Mouse (Mus musculus): ENCODE results near the gene Pdk3. TPM values are rescaled to one million over a fixed set of nuclear protein-coding genes. Genes with fewer than 3 reads are reported as not detected.

The Pdk3 gene
- 10 to 100 TPM; 24.4 to 26.2 TPM for total RNA-seq (2021)
- long read RNA-seq, experiment 1, transcript Pdk3-201 (12 exons, 2,115 nt) = major isoform, 27 of 31 reads
- long read RNA-seq, experiment 1, partial matches to known transcripts = 2 of 31 reads
- long read RNA-seq, experiment 1, other reads (novel, unspliced or antisense) = 2 of 31 reads
- long read RNA-seq, experiment 2, transcript Pdk3-201 (12 exons, 2,115 nt) = major isoform, 37 of 37 reads
- long read RNA-seq, experiment 2, partial matches to known transcripts = 0 of 37 reads
- long read RNA-seq, experiment 2, other reads (novel, unspliced or antisense) = 0 of 37 reads

DNA sequence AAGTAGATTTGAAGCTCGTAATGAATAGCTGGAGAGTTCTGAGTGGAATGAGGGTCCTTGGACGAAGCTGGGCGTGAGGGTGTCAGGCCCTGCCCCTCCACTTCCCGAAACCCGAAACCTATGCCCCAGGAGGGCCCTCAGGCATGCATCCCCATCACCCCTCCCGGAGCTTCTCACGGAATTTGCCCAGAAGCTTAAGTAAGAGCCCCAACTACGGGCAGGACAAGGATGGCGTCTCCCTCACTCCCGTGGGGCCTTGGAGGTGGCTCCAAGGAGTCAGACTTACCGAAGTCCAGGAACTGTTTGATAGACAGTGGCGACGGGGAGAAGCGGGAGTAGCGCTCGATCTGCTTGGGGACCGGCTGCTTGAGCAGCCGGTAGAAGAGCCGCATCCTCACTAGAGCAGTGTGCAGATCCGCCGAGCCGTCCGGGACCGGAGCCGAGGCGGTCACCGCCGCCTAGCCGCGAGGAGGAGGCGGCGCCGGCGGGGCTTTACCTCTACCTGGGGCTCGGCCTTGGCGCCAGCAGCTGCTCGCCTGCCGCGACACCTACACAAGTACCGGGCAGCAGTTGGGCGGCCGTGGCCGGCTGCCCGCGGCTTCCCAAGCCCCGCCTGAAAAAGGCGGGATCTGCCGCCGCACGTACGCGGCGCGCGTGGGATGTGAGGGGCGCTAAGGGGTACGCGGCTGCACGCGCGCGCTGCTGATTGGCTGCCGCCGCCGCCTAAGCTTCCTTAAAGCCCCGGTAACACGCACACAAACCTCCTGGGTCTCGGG lies at the start of gene Pdk3:
Gene Pdk3 (minus strand): TSS at position 641 of the 776 bp plus-strand sequence.
- peak; percentile 29 to 39 for DNase-seq (ENCODE audit: low spot score in 2 of 2)

DNA sequence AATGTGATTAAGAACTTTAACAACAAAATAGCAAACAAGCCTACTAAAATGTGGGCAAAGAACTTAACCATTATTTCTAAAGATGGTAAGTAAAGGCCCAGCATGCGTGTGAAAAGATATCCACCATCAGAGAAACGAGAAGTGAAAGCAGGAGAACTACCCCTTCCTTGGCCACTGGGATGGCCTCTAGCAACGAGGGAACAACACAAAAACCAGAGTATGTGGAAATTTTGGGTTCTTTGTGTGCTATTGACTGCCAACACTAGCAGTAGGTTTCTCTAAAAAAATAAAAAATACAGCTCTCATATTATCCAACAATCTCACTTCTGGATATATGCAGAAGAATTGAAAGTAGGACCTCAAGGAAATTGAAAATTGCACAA lies 45.6 kb upstream of the Pdk3 start:
- no peak for DNase-seq (ENCODE audit: low spot score in 2 of 2)

DNA sequence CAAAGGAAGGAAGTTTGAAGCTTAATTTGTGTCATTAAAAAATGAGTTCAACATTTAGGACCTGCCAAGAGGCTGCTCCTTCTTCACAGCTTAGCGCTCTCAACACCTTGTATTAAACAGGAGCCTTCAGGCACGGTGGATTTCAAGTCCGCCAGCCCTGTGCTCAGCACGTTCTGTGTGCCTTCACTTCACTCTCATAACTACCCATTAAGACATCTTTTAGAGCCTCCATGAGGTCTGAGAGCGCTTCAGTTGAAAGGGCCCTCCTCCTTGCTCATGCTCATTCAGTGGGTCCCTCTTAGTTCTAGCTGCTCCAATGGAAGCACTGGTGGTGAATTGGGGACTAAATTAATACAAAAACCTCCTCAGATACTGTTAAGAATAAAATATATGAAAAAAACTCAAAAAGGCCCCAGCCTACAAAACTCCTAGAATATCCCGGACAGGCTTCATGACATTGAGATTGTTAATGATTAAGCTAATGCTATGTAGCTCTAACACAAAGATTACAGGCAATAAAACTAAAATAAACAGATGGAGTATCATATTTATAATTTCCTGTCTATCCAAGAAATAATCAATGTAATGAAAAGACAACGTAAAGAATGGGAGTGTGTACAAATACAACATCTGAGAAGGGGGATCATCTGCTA lies 45.1 kb upstream of the Pdk3 start:
- no peak for DNase-seq (ENCODE audit: low spot score in 2 of 2)

DNA sequence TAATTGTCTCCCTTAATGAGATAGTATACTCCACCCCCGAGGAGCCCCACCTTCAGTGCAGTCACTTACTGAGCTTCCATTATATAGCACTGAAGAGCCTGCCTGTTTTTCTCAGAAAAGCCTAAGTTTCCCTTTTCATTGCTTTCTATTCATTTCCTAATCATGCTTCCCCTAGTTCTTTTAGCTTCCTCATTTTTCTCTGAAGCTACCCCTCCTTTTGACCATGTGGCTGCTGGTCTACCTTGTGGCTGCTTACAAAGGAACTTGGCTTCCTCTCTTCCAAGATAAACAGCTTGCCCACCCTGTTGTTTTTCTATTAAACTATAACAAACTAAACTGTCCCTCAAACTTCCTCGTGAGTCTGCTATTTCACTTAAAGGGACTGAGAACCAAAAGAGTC lies 31.4 kb upstream of the Pdk3 start:
- DNase-seq (ENCODE audit: low spot score in 2 of 2) = no peak

DNA sequence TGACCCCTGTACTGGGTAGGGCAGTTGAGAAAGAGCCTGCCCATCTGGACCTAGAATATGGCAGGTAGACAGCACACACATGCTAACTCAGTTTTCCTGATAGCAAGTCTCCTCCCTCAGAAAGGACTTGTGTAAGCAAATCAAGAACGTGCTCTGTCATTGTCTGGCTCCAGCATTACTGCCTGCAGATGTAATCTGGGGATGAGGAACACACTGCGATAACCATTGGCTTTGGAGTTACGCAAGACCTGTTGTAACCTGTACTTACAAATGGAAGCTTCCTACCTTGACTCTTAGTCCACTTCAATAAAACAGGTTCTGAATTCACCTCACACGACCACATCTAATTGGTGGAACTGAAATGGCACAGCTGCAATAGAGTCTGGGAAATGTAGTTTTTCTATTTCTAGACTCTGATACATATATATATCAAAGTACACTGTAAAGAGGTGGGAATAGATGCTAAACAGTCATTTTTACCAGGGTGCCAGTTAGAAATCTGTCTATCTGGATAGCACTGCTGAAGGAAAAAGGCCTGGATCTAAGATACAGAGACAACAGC lies 30.6 kb upstream of the Pdk3 start:
- DNase-seq (ENCODE audit: low spot score in 2 of 2) = no peak

DNA sequence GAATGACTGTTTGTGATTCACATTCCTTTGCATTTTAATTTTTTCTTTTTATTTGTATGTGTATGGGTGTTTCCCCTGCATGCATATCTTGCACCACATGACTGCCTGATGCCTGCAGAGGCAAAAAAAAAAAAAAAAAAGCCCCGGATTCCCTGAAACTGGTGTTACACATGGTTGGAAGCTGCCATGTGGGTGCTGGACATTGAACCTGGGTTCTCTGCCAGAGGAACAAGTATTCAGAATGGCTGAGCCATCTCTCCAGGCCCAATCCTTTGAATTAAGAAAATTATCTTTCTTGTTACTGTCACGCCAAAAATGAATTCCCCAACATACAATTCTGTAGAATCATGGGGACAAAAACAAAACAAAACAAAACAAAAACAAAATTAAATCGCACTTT lies 25.8 kb upstream of the Pdk3 start:
- no peak for DNase-seq (ENCODE audit: low spot score in 2 of 2)

DNA sequence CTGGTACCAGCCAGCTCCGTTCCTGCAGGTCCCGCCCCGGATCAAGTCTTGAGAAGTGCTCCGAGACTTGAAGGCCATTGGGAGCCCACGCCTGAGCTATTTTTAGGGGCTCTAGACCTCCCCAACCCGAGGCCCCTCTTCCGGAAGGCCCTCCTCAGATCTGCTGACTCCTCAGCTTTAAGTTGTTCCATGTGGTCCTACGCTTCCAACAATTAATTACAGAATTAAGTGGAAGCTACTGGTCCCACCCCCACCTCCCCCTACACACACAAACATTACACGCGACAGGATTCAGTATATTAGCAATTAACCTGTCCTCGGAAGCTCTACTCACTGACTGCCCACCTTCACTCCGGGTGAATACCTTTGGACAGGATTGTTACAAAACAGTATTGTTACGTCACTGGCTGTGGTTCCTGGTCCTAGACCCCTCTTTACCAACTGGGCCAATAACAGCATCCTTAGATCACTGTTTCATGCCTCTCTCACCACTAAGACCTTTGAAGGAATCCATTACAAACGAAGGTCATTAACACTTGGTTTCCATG lies 410 bp upstream of the Pdk3 start:
- DNase-seq (ENCODE audit: low spot score in 2 of 2) = no peak

DNA sequence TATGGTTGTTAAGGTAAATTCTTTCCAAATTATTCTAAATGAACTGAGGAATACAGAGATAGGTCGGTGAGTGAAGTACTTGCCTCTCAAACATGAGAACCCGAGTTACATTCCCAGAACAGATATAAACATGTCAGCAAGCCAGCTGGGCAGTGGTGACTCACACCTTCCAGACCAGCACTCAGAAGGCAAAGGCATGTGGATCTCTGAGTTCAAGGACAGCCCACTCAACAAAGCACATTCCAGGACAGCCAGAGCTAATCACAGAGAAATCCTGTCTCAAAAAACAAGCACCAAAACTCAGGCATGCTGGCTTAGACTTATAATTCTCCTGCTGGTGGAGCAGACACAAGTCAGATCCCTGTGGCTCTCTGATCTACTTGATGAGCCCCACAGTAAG lies 6.2 kb downstream of the Pdk3 start:
- no peak for DNase-seq (ENCODE audit: low spot score in 2 of 2)

DNA sequence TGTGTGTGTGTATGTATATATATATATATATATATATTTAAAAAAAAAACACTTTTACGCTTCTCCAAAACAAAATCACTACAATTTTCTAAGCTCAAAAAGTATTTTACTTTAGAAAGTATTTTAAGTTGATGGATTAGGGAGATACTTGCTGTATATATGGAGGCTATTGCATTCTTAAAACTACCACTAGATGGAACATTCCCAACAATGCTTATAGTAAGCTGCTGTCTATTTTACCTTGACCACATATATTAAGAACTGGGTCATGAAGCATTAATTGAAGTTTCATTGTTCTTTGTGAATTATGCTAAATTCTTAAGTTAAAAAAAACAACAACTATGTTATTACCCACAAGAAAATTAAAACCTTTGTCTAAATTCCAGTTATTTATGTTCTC lies 24.0 kb downstream of the Pdk3 start:
- no peak for DNase-seq (ENCODE audit: low spot score in 2 of 2)

DNA sequence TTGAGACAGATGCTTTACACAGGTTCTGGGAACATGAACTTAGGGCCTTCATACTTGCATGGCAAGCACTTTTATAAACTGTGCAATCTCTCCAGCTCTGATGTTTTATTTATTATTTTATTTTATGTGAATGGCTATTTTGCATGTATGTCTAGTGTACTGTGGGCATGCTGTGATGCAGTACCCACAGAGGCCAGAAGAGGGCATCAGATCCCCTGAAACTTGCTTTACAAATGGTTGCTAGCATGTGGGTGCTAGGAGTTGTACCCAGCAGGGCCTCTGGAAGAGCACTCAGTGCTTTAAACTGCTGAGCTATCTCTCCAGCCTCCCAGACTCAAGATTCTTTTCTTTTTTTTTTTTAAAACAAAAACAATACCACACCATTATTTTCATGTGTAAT lies 38.8 kb downstream of the Pdk3 start:
- peak in 1 of 2 experiments; percentile 5 for DNase-seq (ENCODE audit: low spot score in 2 of 2)

DNA sequence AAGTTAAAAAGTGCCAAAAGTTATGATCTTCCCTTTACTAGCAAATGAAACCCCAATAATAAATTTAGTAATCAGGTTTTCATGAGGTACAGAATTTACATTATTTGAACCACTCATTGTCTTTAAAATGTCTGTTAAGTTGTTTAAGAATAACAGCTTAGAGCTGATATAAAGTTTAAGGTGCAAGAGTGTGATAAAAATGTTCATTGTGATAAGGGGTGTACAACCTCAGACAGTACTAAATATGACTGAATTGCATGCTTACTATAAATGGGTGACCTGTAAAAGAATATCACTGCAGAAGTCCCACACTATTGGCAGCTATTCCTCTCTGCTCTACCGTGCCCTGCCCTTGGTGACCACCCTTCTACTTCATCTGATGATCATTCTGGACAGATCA lies 42.4 kb downstream of the Pdk3 start:
- DNase-seq (ENCODE audit: low spot score in 2 of 2) = no peak

DNA sequence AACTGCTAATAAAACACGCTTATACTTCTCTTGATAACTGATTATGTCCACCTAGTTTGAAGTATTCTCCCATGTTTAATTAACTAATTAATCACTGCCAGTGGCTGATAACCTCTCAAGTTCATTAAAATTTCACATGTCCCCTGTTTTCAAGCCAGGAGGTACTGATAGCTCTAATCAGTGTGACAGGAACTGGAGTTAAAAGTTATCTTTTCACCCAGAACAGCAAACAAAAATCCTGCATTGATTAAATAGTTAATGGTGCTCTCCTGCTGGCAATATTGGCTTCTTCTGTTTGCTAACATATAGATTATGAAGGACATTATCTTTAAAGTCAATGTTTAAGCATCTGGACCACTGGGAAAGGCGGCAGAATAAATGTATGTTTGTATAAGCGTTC lies 71.2 kb downstream of the Pdk3 start:
- no peak for DNase-seq (ENCODE audit: low spot score in 2 of 2)

DNA sequence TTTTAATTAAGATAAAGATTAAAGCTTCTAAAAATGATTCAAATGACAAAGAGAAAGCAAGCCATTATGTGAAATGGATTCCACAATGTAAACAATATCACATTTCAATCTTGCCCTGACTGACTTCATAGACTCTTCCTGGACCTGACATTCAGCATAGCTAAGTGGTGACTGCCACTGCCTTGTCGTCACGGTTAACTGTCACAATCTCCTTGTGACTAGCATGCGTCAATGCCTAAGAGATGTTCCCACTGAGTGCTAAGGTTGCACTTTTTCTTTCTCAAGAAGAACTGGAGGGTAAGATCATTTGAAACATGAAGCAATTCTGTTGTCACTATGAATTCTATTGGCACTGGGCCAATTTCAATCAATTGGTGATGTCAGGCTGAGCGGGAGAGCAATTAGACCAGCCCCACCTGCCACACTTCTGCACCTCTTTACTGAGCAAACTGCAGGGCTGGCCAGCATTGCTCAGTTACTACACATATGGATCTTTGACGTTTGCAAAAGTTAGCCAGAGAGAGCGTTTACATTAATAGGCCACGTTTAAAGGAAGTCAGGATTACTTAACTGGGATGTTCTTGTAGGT lies 75.0 kb downstream of the Pdk3 start:
- no peak for DNase-seq (ENCODE audit: low spot score in 2 of 2)

DNA sequence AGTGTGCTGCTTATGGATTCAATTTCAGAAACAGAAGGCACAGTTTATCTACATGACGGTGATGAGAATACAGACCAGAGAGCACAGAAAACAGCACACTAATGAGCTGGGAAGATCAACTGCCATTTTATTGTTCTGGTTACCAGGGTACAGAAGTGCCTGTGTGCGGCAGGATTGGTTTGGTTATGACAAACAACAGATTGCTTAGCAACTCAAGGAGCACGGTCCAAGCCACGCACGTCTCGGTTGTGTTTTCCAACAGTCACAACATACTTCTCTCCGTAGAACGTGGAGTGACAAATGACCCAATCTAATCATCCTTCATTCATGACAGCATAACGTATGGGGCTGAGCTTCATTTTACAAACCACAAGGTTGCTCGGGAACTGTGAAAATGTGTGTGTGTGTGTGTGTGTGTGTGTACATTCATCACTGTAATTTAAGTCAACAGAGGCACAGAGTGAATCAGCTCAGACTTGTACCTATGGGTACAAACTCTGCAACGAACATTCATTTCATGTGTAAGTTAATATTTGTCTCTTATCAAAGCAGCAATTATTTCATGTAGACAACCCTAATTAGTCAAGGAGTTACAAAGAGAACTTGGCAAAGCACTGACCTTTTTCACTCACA lies 76.7 kb downstream of the Pdk3 start:
- DNase-seq (ENCODE audit: low spot score in 2 of 2) = no peak

DNA sequence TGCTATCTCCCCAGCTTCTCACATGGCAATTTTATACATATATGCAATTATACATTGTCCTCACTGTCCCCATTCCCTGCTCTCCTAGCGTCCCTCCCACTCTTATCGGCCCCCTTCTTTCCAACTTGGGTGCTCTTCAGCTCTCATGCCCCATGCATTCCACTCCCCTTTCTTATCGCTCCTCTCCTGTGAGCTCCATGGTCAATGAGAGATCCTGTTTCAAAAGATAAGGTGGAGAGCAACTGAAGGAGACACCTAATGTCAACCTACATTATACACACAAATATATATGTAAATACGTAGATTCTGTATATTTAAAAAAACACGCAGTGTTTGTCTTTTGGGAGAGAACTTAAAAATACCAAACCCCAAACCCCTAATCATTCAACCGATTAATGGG lies 81.4 kb downstream of the Pdk3 start:
- DNase-seq (ENCODE audit: low spot score in 2 of 2) = no peak

DNA sequence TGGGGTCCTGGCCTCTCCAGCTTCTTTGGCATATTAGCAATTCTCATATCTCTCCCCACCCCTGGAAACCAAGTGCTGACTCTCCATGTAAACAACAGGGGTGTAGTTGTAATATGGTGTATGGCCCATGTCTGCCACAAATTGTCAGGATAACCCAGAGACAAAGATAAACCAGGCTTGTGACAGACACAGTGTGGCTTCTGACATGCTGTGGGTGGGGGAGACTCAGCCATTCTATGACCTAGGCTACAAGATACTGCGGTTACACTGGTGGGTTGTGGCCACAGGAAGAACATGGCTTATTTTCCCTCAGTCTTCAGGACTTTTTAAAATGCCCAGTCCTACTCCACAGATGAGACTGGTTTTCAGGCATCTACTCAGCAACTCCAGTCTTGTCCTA lies 82.8 kb downstream of the Pdk3 start:
- no peak for DNase-seq (ENCODE audit: low spot score in 2 of 2)

DNA sequence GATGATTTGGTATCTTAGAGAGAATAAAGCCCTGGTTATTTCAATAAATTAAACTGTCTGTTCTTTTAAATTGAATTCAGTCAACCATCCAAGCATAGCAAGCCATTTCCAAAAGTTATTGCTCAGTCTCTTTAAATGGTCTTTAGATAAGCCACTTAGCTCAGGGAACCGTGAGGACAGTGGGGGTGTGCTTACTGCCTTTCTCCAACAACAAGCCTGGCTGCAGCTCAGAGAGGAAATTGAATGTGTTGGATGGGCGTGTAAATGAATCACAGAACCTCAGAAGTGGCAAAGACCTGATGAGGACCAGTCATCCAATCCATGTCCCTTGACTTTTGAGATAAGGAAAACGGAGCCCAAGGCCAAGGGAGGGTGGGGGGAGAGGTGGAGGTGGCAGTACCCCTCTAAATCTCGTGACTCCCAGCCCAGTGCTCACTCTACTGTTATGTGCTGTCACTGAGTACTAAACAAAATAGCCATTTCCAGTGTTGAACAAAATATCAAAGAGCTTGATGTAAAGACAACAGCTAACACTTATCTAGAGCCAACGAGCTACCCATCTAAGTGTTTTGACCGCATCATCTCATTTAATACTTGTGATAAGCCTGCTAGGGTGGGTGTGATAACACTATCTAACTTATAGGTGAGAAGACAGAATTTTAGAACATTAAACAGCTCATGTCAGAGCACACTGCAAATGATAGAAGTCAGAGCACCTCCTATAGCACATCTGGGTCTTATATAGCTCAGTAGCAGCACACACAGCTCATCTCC lies 98.8 kb downstream of the Pdk3 start:
- DNase-seq (ENCODE audit: low spot score in 2 of 2) = no peak

DNA sequence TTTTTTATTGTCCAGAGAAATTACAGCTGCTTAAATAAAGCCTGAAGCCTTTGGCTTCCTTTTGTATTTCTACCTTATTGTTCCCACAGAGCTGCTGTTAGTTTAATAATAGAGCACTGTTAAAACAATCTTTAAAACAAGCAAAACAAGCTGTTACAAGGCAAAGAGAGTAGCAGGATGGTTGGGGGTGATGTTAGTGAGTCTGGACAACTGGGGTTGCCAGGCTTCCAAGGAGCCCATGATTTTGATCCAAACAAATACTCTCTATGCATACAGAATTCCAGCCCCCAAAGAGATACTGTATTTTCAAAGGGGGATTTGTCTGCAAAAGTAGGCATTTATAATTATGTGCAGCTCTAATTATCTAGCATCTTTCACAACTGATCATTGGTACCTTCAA lies 99.6 kb downstream of the Pdk3 start:
- no peak for DNase-seq (ENCODE audit: low spot score in 2 of 2)

DNA sequence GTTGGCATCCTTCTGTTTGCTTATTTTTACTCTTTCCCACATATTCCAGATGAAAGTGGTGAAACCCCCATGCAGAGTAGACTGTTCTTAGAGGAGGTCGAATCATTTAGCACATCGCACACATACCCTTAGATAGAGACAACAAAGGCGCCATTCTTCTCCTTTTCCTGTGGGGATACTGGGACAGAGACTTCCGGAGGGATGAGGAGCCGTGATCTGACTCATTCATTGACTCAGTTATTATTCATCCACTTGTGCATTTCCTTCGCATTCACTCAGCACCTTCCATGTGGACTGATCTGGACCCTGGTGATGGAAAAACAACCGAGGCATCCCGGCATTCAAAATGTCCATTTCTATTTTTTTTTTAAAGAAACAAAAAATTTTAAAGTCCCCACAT lies 101.1 kb downstream of the Pdk3 start:
- DNase-seq (ENCODE audit: low spot score in 2 of 2) = no peak

DNA sequence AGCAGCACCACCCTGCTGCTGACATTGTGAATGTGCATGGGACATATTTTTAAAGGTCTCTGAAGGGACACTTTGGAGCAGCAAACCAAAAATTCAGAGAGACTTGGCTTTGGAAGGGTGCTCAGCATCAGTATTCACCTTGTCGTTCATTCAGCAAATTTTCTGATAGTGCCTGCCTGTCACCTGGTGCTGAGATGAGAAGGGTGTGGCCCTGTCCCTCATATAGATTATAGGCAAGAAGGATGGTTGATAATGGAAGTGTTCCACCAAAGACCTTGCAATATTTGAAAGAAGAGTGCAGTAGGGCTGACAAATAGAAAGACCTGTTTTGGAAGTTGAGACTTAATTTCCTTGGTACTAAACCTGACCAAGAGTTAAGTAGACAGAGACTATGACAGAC lies 102.5 kb downstream of the Pdk3 start:
- DNase-seq (ENCODE audit: low spot score in 2 of 2) = no peak

Measured in adrenal gland, postnatal 4 days (tissue).